Mouse (Mus musculus): ENCODE data around the gene Wdr35.

Gene Wdr35

GRCm38 (mm10) chr12:8973820-8974465 is at the start of gene Wdr35:
Gene Wdr35 (plus strand): TSS chr12:8973892.
- peak; percentile 93 for DNase-seq

DNA sequence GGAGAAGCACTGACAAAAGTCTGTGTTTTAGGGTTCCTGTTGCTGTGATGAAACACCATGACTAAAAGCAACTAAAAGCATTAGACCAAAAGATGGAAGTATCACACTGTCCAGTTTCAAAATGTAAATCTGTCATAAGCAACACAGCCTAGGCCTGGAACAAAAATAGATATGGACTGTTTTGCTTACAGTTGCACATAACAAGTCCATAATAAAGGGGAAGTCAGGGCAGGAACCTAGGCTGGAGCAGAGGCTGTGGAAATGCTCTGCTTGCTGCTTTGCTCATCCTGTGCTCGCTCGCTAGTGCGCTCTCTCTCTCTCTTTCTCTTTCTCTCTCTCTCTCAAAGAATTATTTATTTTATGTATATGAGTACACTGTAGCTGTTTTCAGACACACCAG is 46.0 kb upstream of the Wdr35 start:
- no peak for DNase-seq

DNA sequence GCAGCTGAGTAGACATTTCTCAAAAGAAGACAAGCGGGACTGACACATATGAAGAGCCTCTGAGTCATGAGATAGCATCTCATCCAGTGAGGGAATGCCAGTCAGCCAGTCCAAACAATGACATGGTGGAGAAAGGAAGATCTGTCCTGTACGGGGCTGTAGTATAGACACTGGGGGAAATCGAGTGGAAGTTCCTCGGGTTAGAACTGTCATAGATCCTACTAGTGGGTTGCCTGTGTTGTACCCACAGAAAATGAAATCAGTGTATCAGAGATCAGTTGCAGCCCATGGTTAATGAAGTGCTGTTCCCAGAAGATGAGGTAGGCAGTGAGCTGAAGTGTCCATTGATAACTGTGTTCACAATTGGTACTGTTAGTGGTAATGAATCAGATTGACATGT is 44.9 kb upstream of the Wdr35 start:
- no peak for DNase-seq

DNA sequence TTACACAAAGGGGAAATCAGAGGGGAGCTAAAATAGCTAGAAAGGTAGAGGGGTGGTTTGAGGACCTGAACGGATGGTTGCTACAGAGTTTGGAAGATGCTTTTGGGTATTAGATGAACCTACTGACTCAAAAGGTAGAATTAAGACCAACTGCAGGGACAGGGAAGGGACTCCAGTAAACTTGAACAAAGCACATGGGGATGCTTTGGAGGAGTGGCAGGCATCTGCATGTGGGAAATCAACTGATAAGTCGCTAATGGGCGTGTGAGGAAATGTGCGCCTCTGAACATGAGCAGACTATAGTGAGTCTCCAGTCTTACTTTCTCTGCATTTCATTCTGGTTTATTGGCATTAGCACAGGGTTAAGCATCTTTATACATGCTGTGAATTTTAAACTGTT is 42.6 kb upstream of the Wdr35 start:
- no peak for DNase-seq

- DNase-seq = no peak
Observed at GRCm38 (mm10) chr12:8935349-8935748, 38.3 kb upstream of the Wdr35 start.

GRCm38 (mm10) chr12:8936210-8936609 is 37.5 kb upstream of the Wdr35 start:
- peak; percentile 32 for DNase-seq

GRCm38 (mm10) chr12:8939490-8939889 is 34.2 kb upstream of the Wdr35 start:
- DNase-seq = no peak

DNA sequence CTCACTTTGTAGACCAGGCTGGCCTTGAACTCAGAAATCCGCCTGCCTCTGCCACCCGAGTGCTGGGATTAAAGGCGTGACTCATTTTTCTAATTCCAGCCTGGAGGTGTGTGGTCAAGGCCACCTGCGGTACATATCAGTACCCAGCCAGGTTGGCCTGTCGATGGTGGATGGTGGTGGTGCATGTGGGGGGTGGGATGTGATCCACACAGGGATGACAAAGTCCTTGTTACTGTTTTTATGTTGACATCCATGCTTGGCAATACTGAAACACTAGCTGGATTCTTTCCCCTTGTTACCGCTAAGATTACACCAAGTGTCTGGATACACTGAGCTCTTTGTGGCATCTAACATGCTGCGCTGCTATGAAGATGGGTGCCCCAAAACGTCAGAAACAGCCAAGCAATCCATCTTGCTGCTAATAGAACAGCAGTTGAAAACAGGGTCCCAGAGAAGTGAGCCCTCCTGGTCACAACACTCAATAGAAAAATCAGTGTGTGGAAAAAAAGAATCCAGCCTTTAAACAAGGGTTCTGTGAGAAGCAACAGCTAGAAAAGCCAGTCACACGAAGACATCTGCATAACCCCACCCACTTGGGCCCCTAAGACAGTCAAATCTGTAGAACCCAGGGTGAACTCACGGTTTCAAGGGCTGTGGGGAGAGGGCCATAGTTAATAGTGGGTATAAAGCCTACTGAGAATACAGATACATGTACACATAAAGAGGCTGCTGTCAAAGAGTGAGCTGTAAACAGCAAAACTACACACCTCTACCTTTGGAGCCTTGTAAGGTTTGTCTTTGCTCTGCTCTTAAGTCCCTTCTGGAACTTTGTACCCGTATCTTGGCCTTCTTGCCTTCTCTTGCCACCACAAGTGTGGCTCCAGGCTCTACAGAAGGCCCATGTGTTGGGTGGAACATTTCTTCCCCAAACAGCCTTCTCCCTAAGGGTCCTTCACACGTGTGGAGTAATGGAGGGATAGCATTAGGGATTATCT is 33.4 kb upstream of the Wdr35 start:
- no peak for DNase-seq

GRCm38 (mm10) chr12:8941131-8941615 is 32.5 kb upstream of the Wdr35 start:
- DNase-seq = no peak

DNA sequence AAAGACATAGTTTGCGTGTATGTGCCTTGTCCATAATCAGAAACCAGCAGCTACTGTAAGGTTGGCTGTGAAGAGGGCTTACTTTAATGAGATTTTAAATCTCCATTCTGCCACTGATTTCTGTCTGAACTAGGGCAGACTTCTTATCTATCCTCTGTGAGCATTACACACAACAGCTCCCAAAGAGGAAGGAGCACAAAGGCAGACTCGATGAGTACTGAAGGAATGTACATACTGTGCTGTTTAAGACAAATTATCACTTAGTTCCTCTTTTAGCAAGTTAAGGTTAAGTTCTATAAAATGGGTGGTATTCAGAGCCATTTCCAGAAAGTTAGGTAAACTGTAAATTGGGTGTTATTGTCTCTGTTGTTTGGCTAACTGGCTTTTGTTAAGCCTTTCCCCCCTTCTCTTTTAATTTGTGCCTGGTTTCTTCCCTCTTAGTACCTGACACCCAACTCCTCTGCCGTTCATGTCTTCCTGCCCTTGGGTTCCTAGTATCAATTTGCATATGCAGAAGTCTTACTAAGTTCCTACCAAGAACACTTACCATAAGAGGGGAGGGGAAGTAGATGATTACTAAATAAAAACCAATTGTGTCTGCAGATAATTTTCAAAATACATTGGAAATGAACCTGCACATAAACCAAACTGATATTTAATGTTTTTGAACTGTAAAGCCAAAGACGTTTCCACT is 31.8 kb upstream of the Wdr35 start:
- DNase-seq = no peak

DNA sequence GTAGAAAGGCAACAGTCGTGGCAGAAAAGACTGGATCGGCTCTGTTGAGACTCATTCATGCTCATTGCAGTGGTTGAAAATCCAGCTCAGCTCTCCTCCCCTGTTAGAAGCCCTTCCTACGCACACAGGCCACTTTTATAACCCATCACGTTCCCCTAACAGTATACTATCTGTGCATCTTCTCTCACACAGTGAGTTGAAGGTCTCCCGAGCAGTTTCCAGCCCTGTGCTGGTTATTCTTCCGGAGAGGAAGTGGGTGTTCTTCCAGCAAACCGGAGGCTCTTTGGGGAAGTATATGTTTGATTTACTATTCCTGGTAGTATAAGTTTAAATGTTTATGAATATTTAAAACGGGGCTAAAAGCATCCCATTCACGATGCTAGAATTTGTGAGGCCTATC is 26.5 kb upstream of the Wdr35 start:
- DNase-seq = no peak

GRCm38 (mm10) chr12:8947714-8948464 is 25.8 kb upstream of the Wdr35 start, which contains the start of gene Matn3:
Gene Matn3 (plus strand): TSS chr12:8947929.
- DNase-seq = peak; percentile 40

DNA sequence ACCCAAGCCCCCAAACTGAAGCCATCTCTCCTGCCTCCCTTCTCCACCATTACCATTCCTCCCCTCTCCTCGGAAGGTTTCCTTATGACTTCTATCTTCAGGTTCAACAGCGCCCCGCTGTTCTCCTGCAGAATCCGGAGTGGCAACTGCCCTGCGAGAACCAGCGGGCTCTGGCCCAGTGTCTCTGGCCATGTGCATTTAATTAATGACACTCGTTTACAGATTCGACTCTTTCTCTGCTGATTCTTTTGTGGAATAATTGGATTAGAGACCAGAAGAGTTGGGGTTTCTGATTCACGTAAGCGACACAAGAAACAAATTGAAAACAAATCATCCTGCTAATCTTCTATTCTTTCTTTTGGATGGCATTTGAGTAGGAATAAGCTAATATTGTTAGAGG is 20.6 kb upstream of the Wdr35 start:
- DNase-seq = no peak

- no peak for DNase-seq
Observed at GRCm38 (mm10) chr12:8954161-8954561, 19.5 kb upstream of the Wdr35 start.

DNA sequence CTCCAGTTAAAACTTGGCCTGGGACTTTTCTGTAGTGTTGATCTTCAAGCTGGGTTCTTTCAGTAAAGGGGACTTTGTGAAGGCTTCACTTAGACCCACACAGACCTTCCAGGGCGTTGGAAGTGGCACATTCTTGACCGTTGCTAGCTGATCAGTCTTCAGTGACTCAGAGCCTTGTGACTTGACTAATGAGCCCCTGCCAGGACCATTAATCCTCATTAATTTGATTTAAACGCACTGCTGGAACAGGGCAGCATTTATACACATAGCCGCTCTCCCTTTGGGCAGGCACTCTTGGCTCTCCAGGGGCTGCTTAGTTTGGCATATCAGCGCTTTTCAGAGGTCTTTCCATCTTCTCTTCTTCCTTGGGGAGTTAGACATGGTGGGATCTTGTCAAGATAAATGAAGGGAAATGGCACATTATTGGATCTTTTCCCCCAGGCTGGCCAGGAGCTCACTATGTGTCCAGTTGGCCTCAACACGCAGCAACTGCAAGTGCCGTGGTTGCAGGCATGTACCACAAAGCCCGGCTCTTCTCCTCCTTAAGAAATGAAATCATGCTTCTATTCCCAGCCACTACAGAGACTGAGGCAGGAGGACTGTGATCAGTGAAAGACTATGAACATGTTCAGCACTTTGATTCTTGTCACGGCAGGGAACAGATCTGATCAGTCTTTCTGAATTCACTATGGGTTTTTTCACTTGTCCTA is 11.9 kb upstream of the Wdr35 start:
- no peak for DNase-seq

DNA sequence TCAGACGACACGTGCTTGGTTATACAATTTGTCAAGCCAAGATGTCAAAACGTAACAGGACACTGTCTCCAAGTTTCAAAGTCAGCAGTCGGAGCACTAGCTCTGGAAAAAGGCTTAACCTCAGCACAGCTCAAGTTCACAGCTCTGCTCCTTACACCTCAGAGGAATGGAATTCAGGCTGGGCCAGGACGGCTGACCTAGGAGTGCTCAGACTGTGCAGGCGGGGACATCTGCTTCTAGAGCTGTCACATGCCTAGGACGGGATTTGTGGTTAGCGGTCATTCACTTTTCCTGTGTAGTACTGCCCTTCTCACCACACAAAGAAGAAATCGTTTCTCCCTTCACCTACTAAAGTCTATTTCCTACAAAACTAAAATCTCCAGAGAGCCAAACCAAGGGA is 3.9 kb upstream of the Wdr35 start:
- no peak for DNase-seq

DNA sequence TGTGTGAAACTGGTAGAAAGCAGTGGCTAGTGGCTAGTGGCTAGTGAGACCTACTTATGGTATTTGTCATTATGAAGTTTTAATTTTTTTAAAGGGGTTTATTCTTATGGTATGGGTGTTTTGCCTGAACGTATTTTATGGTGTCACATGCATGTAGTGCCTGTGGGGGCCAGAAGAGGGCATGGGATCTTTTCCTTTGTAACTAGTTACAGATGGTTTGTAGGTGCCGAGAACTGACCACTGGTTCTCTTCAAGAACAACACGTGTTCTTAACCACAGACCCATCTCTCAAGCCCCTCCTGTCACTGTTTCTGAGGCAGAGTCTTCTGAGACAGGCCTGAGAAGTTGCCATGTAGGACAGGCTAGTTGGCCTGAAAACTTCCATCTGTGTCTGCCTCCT is 1.4 kb downstream of the Wdr35 start:
- no peak for DNase-seq

DNA sequence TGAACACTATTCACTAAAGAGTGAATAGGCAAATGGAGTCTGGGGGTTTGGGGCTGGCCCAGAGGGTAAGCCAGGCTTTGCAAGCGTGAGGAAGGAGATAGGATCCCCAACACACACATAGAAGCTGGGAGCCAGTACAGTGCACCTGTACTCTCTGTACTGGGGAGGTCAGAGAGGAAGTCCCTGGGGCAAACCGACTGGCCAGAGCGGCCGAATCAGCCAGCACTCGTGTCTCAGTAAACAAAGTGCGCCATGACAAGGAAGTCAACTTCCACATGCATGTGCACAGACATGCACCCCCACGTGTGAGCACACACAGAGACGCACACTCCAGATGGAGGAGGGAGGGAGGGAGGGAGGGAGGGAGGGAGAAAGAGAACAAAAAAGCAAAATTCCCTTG is 19.5 kb downstream of the Wdr35 start:
- DNase-seq = no peak

GRCm38 (mm10) chr12:8998318-8998717 is 24.6 kb downstream of the Wdr35 start:
- DNase-seq = no peak

- peak; percentile 35 for DNase-seq
Observed at GRCm38 (mm10) chr12:9002038-9002648, 28.5 kb downstream of the Wdr35 start.

- no peak for DNase-seq
Observed at GRCm38 (mm10) chr12:9007146-9007545, 33.5 kb downstream of the Wdr35 start.

All from right cerebral cortex, postnatal 4 days (tissue).